Mouse (Mus musculus) megakaryocyte, adult 5-6 weeks (primary cell): ENCODE data around the gene Snx9. TPM values are rescaled to one million over a fixed set of nuclear protein-coding genes. Genes with fewer than 3 reads are reported as not detected.
A peak's percentile ranks its signal among the peaks of the same experiment; 100 is the strongest.

Experiments used
- ATAC-seq: 2 replicates; pipeline ENCODE4 v1.8.0; 2016; ENCODE audit warnings: mild to moderate bottlenecking, inconsistent platforms; ENCODE audit not compliant: poor library complexity, severe bottlenecking
- total RNA-seq, 2 experiments: library from RNA; stranded (forward) in 1 of 2; stranded (reverse) in 1 of 2; fragments of 153-499, 151-499 nt in 1 of 2; fragments of 221-1000, 200-1000 nt in 1 of 2; gene quantifications; 2 replicates each; pipeline versions ENCODE4 v1.2.3 to v1.2.4; 2015 to 2017

Gene Snx9
- total RNA-seq, 2 experiments from 2014 or later: 36.6 to 51.4 TPM

DNA sequence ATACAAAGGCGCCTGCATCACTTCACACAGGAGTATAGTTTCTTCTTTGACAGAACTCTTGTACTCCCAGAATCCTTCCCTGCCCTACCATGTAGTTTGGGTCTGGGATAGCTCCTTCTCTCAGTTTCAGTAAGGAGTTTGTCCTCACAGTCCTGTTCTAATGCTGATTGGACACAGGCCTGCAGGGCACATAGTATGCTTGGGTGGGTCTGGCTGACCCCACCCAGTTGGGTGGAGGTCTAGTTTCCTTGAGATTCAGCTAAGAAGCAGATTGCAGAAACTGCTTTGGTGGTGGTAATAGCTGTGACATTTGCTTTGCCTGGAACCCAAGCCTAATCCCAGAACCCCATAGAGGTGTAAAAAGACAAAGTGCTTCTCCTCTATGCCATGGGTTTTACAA is 33.4 kb downstream of the Snx9 start:
- ATAC-seq: no peak

DNA sequence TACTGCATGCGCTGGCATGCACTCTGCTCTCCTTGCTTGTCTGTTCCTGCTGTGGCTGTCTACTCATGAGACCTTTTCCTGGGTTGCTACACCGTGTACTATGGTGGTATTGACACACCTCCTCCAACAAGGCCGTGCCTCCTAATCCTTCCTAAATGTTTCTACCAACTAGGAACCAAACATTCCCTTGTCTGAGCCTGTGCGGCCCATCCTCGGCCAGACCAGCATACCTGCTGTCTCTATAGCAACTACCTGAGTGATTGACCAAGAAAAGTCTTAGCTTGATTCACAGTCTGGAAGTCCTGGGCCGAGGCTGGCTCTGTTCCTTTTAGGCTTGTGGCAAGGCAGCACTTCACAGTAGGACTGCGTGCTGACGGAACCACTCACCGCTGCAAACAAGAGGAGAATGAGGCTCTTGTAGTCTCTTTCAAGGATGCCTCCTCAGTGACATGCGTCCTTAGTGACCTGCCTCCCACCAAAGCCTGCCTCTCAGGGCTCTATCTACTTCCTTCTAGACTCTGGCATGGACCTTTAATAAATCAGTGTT is 36.6 kb downstream of the Snx9 start:
- no peak for ATAC-seq

DNA sequence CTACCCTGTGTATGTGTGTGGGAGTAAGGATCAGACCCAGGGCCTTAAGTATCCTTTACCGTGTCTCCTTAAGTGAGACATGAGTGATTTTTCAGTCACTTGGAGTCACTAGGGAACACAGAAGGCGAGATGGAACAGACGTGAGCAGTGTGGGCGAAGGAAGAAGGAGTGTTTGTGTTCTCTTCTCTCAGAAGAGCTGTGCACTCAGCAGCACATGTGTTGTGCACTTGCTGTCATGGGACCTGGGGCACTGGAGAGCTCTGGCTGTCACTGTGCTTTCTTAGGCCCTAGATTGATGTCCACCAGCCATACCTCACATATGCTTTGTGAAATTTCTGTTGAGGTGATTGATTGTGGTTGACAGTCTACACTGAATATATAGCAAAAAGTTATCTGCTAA is 37.7 kb downstream of the Snx9 start:
- ATAC-seq: no peak

DNA sequence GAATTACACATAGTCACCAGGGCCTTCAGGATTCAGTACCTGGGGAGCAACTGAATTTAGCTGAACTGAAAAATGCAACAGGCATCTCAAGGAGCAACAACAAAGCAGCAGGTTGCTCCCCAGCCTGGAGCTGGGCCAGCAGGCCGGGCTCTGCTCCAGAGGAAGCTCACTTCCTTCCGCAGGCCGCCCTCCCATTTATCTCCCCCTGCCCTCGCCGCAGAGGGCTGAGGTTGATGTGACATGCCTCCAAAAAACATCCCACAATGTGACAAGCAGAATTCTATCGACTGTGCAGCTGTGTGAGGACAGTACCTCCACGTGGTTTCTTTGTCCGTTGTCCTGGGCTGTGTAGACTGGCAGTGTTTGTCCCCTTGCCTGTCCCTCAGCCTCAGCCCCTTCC is 44.3 kb downstream of the Snx9 start:
- ATAC-seq: peak; percentile 62

DNA sequence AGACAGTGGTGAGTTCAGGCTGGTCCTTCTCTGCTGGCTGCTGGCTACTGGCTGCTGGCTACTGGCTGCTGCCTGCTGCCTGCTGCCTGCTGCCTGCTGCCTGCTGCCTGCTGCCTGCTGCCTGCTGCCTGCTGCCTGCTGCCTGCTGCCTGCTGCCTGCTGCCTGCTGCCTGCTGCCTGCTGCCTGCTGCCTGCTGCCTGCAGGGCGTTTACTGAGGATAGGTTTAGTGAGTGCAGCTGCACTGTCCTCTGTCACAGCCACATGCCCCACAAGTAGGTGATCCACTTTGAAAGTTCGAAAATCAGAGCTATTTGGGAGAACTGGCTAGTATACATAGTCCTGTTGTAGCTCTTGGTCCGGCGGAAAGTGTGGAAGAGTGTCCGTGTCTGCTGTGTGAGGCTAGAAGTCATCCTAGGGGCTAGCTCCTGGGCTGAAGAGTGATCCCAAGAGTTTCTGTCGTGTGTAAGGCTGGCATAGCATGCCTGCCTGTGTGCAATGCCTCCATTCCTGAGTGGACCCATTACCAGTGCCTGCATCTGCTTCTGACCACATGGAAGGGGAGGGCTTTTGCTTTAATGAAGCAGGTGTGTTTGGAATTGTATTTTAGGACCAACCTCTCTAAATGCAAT is 45.2 kb downstream of the Snx9 start:
- no peak for ATAC-seq

DNA sequence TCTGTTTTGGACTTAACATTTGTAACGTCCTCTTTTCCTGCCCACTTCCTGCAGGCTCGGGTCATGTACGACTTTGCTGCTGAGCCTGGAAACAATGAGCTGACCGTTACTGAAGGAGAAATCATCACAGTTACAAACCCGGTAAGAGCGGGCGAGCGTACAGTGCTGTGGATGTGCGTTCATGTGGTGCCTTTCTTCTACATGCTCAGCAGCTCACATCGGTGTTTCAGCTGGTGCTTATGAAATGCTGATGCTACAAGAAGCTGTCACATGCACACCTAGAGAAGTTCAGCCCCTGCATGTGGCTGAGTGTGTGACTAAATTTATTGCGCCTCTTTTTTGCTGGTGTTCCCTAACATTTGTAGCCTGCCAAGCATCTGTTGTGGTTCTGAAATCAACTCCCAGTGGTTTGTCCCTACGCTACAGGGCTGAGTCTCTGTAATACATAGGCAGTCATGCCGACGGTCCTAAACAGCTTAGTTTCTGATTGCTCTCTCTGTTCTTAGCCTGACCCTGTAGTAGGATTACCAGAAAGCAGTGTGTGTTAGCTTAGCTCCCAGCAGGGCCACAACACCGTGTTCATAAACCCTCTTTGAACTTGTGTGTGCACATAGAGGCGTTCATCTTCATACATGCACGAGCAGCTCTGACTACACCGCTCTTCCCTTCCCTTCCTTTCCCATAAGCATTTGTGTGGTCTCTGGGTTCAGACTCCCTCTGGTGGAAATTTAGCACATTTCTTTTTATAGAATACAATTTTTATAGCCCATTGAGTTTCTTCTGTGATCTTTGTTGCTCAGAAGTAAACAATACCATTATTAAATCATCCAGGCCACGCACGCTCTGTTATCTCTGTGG is 46.0 kb downstream of the Snx9 start:
- ATAC-seq: peak; percentile 59

DNA sequence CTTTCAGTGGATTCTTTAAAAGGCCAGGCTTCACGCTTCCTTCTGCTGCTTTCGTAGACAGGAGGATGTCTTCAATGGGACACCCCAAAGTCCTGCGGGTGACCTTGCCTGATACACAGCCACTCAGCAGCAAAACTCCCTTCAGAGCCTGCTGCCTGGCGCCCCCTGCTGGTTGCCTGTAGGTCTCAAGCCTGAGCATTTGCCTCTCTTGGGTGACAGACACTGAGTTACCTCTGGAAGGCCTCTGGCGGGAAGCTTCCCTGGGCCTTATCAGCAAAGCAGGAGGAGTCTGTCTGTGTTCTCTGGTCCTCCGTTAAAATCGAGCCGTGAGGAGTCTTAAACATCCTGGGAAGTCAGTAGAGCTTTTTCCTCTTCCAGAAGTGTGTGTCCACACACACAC is 49.3 kb downstream of the Snx9 start:
- ATAC-seq: peak; percentile 50

DNA sequence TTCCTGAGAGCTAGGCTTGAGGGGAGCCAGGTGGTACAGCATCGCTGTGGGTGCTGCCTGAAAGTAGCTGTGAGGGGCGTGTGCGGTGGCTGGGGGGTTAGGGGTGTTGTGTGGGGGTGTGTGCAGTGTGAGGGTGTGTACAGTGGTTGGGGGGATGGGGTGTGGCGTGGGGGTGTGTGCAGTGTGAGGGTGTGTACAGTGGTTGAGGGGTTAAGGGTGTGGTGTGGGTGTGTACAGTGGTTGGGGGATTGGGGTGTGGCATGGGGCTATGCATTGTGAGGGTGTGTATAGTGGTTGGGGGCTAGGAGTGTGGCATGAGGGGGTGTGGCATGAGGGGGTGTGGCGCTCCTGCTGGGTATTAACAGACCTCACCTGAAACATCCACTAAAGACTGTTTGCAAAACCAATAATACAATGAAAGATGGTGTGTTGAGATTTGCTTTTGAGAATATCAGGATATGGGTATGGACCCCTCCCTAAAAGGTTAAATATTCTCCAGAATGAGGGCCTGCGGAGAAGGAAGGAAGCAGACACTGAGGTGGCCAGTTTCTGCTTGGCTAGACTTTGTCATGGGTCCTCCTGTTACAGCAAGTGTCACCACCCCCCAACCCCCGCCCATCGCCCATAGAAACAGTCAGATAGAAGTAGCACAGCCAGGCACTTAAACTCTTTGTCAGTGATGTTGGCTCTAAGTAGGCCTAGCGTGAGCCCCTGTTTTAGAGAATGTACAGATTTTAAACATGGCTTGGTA is 51.0 kb downstream of the Snx9 start:
- ATAC-seq: no peak

DNA sequence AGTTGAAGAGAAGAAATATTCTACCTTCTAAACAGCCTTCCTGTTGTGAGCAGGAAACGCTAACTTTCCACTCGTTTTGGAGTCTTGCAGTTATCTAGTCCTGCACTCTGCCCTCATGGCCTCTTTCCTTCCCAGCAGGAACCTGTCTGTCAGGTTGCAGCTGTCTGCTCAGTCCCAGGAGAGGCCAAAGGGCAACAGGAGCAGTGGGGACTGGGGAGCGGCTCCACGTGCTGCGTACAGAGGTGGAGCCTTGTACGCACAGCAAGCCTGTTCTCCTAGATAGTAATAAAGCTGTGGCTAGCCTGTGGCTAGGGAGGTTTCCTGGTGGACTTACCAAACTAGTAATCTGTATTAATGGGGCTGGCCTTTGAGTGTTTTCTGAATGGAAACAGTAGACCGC is 52.0 kb downstream of the Snx9 start:
- peak; percentile 14; the same call in 1 of the 2 replicates for ATAC-seq

DNA sequence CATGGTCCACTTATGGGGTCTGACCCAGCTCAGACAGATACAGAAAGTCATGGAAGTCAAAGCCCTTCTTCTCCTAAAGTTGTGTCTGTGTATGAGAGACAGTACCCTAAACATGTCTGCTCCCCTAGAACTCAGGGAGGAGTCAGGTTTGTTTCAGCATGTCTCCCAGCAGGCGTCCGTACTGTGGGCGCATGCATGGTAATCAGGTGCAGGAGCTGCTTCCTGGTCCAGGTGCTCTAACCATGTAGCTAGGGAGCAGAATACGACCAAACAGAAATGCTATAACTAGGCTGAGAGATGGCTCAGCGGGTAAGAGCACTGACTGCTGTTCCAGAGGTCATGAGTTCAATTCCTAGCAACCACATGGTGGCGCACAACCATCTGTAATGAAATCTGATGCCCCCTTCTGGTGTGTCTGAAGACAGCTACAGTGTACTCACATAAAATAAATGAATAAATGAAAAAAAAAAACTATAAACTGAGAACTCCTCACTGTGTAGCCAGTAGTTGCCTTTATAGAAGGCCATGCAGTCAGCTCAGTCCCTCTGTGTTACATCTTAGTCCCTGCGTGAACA is 52.5 kb downstream of the Snx9 start:
- ATAC-seq: no peak

DNA sequence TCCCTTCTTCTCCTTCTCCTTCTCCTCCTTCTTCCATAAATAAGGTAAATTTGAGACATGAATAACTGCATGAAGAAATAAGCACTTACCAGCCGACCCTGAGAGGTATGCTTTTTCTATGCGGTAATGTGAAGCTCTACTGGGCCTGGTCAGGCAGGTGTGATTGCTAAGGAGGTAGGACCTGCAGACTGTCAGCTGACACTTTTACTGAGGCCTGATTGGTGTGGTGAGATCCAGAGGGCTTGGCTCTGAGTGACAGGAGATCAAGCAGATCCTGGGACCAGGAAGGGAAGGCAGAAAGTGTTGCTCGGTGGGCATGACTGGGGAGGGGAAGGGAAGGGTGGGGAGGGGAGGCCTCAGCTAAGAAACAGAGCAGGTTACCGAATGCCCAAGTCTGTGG is 54.9 kb downstream of the Snx9 start:
- no peak for ATAC-seq

DNA sequence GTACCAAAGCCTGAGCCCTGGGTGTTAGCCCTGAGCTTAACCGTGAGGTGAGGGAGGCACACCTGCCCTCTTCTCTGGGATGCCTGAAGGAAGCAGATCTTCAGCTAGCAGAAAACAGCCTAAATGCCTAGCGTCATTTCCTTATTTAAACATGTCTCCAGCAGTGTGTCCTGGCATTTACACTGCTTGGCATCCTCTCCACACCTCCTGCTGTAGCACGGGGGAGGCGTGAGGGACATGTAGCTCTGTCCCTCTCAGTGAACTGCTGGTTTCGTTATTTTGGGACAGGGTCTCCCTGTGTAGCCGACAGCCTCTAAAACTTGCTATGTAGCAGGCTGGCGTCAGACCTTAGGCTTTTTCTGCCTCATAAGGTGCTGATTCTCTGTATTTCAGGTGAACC is 55.5 kb downstream of the Snx9 start:
- no peak for ATAC-seq

DNA sequence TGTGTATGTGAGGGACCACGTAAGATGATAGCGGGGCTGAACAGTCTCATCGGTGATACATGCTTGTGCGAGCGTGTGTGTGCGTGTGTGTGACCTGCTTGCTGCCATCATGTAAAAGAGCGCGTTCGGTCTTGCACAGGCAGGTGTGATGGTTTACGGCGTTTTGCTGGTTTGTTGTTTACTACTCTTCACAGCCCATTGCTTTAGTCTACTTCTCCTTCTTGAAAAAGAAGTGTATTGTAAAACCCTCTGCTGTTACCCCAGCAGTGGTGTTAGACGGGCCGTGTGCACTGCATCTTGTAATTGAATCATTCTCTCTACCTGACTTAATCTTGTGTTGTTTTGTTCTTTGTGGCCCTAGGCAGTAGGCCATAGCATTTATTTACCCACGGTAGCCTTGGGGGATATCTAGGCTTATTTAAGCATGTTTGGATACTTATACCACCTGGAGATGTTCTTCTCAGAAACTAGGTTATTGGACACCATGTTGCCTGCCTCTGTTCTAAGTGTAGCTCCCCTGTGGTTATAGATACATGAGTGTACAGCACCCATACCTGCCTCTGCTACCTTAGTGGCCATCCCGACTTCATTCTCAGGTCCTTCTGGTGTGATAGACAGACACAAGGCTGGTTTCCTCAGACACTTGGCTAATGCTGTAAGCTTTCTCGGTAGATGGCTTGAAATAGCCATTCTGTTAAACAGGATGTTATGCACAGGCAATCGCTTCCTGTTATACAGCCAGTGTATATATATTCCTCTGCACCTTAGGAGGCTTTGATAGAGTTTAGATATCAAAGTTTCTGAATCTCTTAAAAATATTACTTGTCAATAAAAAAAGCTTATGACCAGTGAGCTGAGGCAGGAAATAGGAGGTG is 56.4 kb downstream of the Snx9 start:
- ATAC-seq: peak; percentile 40; the same call in 1 of the 2 replicates

DNA sequence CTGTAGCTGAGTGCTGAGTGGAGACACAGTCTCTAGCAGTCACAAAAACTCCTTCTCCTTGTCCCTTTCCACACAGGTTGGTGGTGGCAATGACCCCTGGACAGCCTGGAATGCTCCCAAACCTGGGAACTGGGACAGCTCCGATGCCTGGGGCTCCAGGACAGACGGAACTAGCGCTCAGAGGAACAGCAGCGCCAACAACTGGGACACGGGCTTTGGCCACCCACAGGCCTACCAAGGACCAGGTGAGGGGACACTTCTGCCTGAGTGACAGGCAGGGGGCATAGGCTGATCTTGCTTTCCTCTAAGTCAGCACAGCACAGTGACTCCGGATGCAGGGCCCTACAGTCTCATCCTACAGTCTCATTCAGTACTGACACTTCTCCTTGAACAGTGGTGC is 58.1 kb downstream of the Snx9 start:
- no peak for ATAC-seq

DNA sequence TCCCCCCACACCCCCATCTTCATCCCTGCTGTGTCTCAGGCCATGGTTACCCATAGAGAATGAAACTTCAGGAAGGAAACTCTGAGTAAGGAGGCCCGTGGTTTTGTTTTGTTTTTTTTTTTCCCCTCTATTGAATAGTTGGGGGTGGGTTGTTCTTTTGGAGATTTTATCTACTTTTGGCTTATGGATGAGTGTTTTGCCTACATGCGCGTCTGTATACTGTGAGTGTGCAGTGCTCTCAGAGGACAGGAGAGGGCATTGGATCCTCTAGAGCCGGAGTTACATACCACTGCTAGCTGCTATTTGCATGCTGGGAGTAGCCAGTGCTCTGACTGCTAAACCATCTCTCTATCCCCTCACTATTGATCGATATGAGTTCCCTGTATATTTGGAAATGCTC is 60.3 kb downstream of the Snx9 start:
- no peak for ATAC-seq

DNA sequence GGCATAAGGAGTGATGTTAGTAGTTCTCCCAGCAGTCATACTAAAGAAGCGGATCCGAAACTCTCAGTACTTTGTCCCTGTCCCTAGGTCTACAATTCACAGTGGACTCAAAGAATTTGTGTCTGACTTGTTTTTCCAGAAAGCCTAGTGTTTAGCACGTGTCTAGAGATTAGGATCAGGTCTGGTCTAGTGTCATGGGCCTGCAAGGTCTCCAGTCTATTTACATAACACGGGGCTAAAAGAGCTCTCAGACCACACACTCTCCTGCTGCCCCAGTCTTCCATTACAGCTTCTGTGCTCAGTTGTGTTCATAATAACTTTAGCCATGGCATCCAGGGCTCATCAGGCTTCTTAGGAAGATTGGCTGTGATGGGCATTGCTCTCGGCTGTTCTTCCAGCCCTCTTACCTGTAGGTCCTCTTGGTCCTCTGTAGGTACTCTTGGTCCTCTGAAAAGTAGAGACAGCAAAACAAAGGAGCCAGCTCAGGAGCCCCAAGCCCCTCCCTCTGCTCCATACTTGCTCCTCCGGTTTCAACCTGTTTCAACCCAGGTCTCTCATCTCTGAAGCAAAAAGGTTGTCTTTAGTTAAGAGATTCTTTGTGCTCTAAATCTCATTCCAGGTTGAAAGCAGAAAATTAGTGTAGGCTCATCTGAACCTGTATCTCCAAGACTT is 62.6 kb downstream of the Snx9 start:
- ATAC-seq: no peak

DNA sequence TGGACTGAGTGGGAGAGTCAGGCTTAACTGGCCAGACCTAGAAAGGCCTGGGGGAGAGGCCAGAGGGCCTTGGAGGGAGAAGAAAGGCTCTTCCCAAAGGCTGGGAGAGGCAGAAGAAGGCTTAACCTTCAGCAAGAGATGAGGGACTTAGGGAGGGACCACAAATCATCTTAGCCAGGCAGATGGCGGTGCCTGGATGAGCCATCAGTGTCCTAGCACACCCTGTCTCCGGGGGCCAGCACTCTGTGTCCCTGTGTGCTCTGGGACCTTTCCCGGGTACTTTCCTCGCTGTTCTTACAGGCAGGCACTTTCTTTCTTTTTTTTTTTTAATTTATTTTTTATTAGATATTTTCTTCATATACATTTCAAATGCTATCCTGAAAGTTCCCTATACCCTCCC is 68.6 kb downstream of the Snx9 start:
- ATAC-seq: no peak

DNA sequence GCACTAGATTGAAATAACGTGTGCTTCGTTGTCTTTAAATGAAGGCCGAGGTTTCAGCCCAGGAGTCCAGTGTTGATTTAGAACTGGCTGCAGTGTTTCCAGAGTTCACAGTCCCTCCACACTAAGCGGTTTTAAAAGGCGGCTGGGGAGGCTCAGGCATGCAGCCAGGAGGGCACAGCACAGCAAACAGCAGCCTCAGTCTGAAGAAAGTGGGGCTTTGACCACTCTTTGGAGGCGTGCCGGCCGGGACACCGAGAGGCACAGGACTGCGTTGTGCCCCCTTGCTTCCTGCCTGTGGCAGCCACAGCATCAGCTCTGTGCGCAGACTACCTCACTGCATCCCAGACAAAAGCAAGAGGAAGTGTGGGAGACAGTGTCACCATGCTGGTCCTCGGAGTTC is 70.5 kb downstream of the Snx9 start:
- ATAC-seq: no peak

DNA sequence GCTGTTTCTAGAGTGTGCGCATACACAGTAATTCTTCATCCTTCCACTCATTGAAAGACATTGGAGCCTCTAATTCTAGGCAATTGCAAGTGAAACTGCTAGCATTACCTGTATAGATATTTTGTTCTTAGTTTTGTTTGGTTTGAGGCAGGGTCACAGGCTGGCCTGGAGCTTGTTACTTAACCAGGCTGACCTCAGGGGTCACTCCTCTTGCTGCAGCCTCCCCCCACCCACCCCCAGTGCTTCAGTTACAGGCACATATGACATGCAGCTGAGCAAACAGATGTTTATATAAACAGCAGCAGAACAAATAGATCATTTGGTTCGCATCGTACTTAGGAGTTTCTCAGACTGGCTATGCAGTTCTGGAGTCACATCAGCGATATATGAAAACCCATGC is 71.7 kb downstream of the Snx9 start:
- ATAC-seq: no peak

DNA sequence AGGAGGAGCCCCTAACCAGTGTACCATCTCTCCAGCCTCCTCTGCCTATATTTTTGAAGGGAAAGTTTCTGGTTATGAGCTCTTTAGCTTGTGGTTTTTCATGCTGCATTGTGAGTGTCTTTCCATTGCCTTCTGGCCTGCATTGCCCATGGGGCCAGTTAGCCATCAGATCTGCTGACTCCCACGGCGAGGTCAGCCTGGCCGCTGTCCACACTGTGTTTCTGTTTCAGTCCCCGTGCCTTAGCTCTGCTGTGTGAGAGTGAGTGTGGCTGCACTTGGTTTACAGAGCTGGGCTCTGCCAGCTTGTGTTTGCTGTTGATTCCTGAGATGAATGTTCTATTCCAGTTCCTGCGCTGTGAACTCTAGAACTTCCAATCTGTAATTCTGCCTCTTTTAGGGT is 73.1 kb downstream of the Snx9 start:
- ATAC-seq: no peak
